Mouse (Mus musculus) kidney, embryonic 16.5 days (tissue): ENCODE data around the gene Rad21l. TPM values are rescaled to one million over a fixed set of nuclear protein-coding genes. Genes with fewer than 3 reads are reported as not detected.
"Not testable (repeated sequence)": the region's sequence is repeated elsewhere in the genome, so short reads cannot be mapped to it uniquely, and the experiment has no call there.

Experiments used
- ATAC-seq: fragments of 200-750 bp; cut with Nextera tagmentation; 2 replicates; pipeline ENCODE4 v1.8.0; 2017; ENCODE audit warnings: moderate TSS enrichment; ENCODE audit not compliant: low FRiP score, low TSS enrichment
- H3K27ac ChIP-seq: fragments of 300-500 bp; sonication (generic); 2 replicates; pipeline ENCODE4 v1.5.1; 2014; ENCODE audit warnings: low read length
- H3K27me3 ChIP-seq: fragments of 300-500 bp; sonication (generic); 2 replicates; pipeline ENCODE4 v1.6.1; 2014; ENCODE audit warnings: low read length, control low read depth, mixed read lengths; ENCODE audit not compliant: insufficient read depth
- H3K36me3 ChIP-seq: fragments of 300-500 bp; sonication (generic); 2 replicates; pipeline ENCODE4 v1.6.1; 2014; ENCODE audit warnings: low read length, control low read depth, mixed read lengths; ENCODE audit not compliant: insufficient read depth
- H3K4me1 ChIP-seq: fragments of 300-500 bp; sonication (generic); 2 replicates; pipeline ENCODE4 v1.6.1; 2014; ENCODE audit warnings: low read length, control low read depth, mixed read lengths; ENCODE audit not compliant: insufficient read depth
- H3K4me2 ChIP-seq: fragments of 300-500 bp; sonication (generic); replicated peaks from 2 replicates; pipeline ENCODE4 v1.6.1; 2014; ENCODE audit warnings: low read depth, low read length
- H3K4me3 ChIP-seq: fragments of 300-500 bp; sonication (generic); 2 replicates; pipeline ENCODE4 v1.5.1; 2014; ENCODE audit warnings: mild to moderate bottlenecking, low read length
- H3K9ac ChIP-seq: fragments of 300-500 bp; sonication (generic); replicated peaks from 2 replicates; pipeline ENCODE4 v1.6.1; 2014; ENCODE audit warnings: low read length
- H3K9me3 ChIP-seq: fragments of 300-500 bp; sonication (generic); 2 replicates; pipeline ENCODE4 v1.6.1; 2016; ENCODE audit warnings: low read length, control low read depth
- WGBS: fragments of 180-500 bp; shearing (Covaris S2); extraction: QIAGEN DNeasy Blood & Tissue Kit; methylation state at CpG from one replicate; pipeline ENCODE4 v1.1.7; 2014; 5-methylcytosine and 5-hydroxymethylcytosine counted together
- polyA plus RNA-seq: library from polyadenylated mRNA; unstranded; fragments of >200 nt; fragmentation: Nextera tagmentation; extraction: Ambion mirVana; gene quantifications from 2 replicates; pipeline ENCODE4 v1.2.1, GENCODE M21; 2015

The Rad21l gene
- polyA plus RNA-seq, 1 experiment from 2014 or later, result not detected

GRCm38 (mm10) chr2:151631406-151632158, 36.8 kb downstream of the Rad21l start:
- Histone ChIP-seq H3K27ac (no peak overlapping the region), H3K36me3 (no peaks in the 10 kb centered on the region), H3K27me3 (peaks cover 29% of the 10 kb centered on the region), H3K4me3 (peak overlapping the region; percentile 63), H3K4me1 (peaks cover 9% of the 10 kb centered on the region), H3K4me2 (peak overlapping the region; percentile 90), H3K9ac (peak overlapping the region; percentile 66), H3K9me3 (no peaks in the 10 kb centered on the region)
- 2% methylated on average over 22 of the region's 22 CpGs for WGBS
- ATAC-seq, result no peak; the same call in 1 of the 2 replicates

- H3K4me1 ChIP-seq, result peaks cover 9% of the 10 kb centered on the region
- no peak overlapping the region for H3K27ac ChIP-seq
- peaks cover 29% of the 10 kb centered on the region for H3K27me3 ChIP-seq
- no peaks in the 10 kb centered on the region for H3K9me3 ChIP-seq
- H3K4me3 ChIP-seq, result no peak overlapping the region
- no peak overlapping the region for H3K4me2 ChIP-seq
- WGBS, result 70% methylated on average over 7 of the region's 7 CpGs
- ATAC-seq, result no peak
- H3K9ac ChIP-seq, result no peak overlapping the region
- H3K36me3 ChIP-seq, result no peaks in the 10 kb centered on the region
These were observed 39.0 kb downstream of the Rad21l start for GRCm38 (mm10) chr2:151629310-151629709.

GRCm38 (mm10) chr2:151628011-151628410, 40.3 kb downstream of the Rad21l start:
- Histone ChIP-seq H3K27me3 (peaks cover 18% of the 10 kb centered on the region), H3K27ac (no peak overlapping the region), H3K4me1 (peaks cover 9% of the 10 kb centered on the region), H3K9ac (no peak overlapping the region), H3K4me3 (no peak overlapping the region), H3K9me3 (no peaks in the 10 kb centered on the region), H3K36me3 (no peaks in the 10 kb centered on the region), H3K4me2 (no peak overlapping the region)
- 79% methylated on average over 3 of the region's 3 CpGs for WGBS
- no peak for ATAC-seq

- H3K4me1 ChIP-seq, result peaks cover 3% of the 10 kb centered on the region; the same call in 1 of the 2 replicates
- no peak for ATAC-seq
- H3K27ac ChIP-seq, result no peak overlapping the region
- no peaks in the 10 kb centered on the region for H3K9me3 ChIP-seq
- no peak overlapping the region for H3K4me2 ChIP-seq
- H3K9ac ChIP-seq, result no peak overlapping the region
- no peaks in the 10 kb centered on the region for H3K36me3 ChIP-seq
- 84% methylated on average over 7 of the region's 7 CpGs for WGBS
- H3K27me3 ChIP-seq, result peaks cover 9% of the 10 kb centered on the region; the same call in 1 of the 2 replicates
- no peak overlapping the region for H3K4me3 ChIP-seq
These were observed 42.0 kb downstream of the Rad21l start for GRCm38 (mm10) chr2:151626296-151626695.

- no peak for ATAC-seq
- H3K9me3 ChIP-seq, result no peaks in the 10 kb centered on the region
- no peaks in the 10 kb centered on the region for H3K27me3 ChIP-seq
- no peak overlapping the region for H3K9ac ChIP-seq
- peaks cover 3% of the 10 kb centered on the region; the same call in 1 of the 2 replicates for H3K4me1 ChIP-seq
- 31% methylated on average over 3 of the region's 3 CpGs for WGBS
- no peaks in the 10 kb centered on the region for H3K36me3 ChIP-seq
- H3K4me3 ChIP-seq, result no peak overlapping the region
- H3K27ac ChIP-seq, result no peak overlapping the region
- H3K4me2 ChIP-seq, result no peak overlapping the region
These were observed 44.6 kb downstream of the Rad21l start for GRCm38 (mm10) chr2:151623776-151624175.

GRCm38 (mm10) chr2:151616551-151617329, 51.6 kb downstream of the Rad21l start:
- H3K27me3 ChIP-seq, result no peaks in the 10 kb centered on the region
- WGBS, result 43% methylated on average over 6 of the region's 6 CpGs
- H3K4me2 ChIP-seq, result no peak overlapping the region
- no peaks in the 10 kb centered on the region for H3K9me3 ChIP-seq
- no peak overlapping the region for H3K4me3 ChIP-seq
- peaks cover 7% of the 10 kb centered on the region for H3K4me1 ChIP-seq
- H3K36me3 ChIP-seq, result no peaks in the 10 kb centered on the region
- ATAC-seq, result peak; percentile 62
- H3K27ac ChIP-seq, result no peak overlapping the region
- H3K9ac ChIP-seq, result no peak overlapping the region

- H3K9ac ChIP-seq, ATAC-seq, H3K27ac ChIP-seq, H3K4me1 ChIP-seq, H3K4me2 ChIP-seq, H3K27me3 ChIP-seq, H3K4me3 ChIP-seq, H3K9me3 ChIP-seq, H3K36me3 ChIP-seq: not testable (repeated sequence)
- WGBS, result 68% methylated on average over 6 of the region's 8 CpGs
These were observed 52.6 kb downstream of the Rad21l start for GRCm38 (mm10) chr2:151615779-151616178.

GRCm38 (mm10) chr2:151609974-151610373, 58.4 kb downstream of the Rad21l start:
- no peak overlapping the region for H3K4me2 ChIP-seq
- H3K36me3 ChIP-seq, result no peaks in the 10 kb centered on the region
- peak; percentile 84 for ATAC-seq
- no peaks in the 10 kb centered on the region for H3K9me3 ChIP-seq
- WGBS, result 17% methylated on average over 3 of the region's 3 CpGs
- no peak overlapping the region for H3K27ac ChIP-seq
- no peak overlapping the region for H3K9ac ChIP-seq
- peaks cover 3% of the 10 kb centered on the region; the same call in 1 of the 2 replicates for H3K4me1 ChIP-seq
- no peaks in the 10 kb centered on the region for H3K27me3 ChIP-seq
- H3K4me3 ChIP-seq, result no peak overlapping the region

- H3K4me2 ChIP-seq, result no peak overlapping the region
- H3K36me3 ChIP-seq, result no peaks in the 10 kb centered on the region
- H3K4me1 ChIP-seq, result peaks cover 3% of the 10 kb centered on the region; the same call in 1 of the 2 replicates
- H3K27ac ChIP-seq, result no peak overlapping the region
- no peak overlapping the region for H3K9ac ChIP-seq
- no peak for ATAC-seq
- WGBS, result 69% methylated on average over 1 of the region's 1 CpGs
- H3K9me3 ChIP-seq, result no peaks in the 10 kb centered on the region
- H3K27me3 ChIP-seq, result no peaks in the 10 kb centered on the region
- H3K4me3 ChIP-seq, result no peak overlapping the region
These were observed 59.9 kb downstream of the Rad21l start for GRCm38 (mm10) chr2:151608435-151608834.
